Mouse (Mus musculus) spleen, adult 2 months (tissue): ENCODE results near the gene Olfr685.

Experiments
- CTCF ChIP-seq: fragments of 200-500 bp; IDR thresholded peaks from 2 replicates; pipeline ENCODE4 v1.5.1; 2011; ENCODE audit warnings: mild to moderate bottlenecking, inconsistent platforms; ENCODE audit not compliant: insufficient read depth, insufficient read length, insufficient replicate concordance; ENCODE audit errors: extremely low read depth
- POLR2A ChIP-seq: fragments of 200-500 bp; IDR thresholded peaks from 2 replicates; pipeline ENCODE4 v1.6.1; 2011; ENCODE audit warnings: low read depth, low read length, inconsistent platforms

- TF ChIP-seq POLR2A (no peak), CTCF (no peak)
These were observed 42.3 kb upstream of the Olfr685 start for GRCm38 (mm10) chr7:105228138-105228537.
